Mouse (Mus musculus): ENCODE measurements at regions not wholly inside any gene's neighbourhood (a gene's known extent, or its start where the extent isn't known, plus 50 kb on each side); places are given as distances from the start of the nearest gene placed in this dataset.
"Not testable (repeated sequence)": the region's sequence is repeated elsewhere in the genome, so short reads cannot be mapped to it uniquely, and the experiment has no call there.

DNA sequence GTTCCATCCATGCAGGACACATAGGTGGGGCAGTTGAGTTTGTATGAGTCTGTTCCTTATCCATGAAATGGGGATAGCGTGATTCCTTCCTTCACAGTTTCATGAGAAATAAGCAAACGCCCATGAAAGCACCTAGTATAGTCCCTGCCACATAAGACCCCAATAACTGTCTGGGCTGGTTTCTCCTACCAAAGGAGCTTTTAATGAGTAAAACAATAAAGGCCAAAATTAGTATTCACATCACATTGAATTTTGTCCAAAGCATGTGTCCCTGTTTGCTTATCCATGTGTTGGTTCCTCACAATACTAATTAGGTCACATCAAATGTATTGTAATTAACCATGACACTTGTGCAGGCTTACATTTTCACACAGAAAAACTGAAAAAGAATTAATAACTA lies 221.3 kb downstream of the Prdm13 start:
- Histone ChIP-seq H3K9ac (ENCODE audit: low read length) (no peak overlapping the region), H3K36me3 (ENCODE audit: control insufficient read depth, insufficient read depth, low read length) (no peaks in the 10 kb centered on the region), H3K4me3 (ENCODE audit: low read depth, low read length) (no peak overlapping the region), H3K9me3 (ENCODE audit: control insufficient read depth, low read length) (no peaks in the 10 kb centered on the region), H3K27ac (ENCODE audit: low read depth, low read length) (no peak overlapping the region), H3K27me3 (ENCODE audit: control insufficient read depth, insufficient read depth, low read length) (no peaks in the 10 kb centered on the region), H3K4me1 (ENCODE audit: control insufficient read depth, insufficient read depth, low read length) (no peaks in the 10 kb centered on the region), H3K4me2 (no peak overlapping the region)
- 93% methylated on average over 2 of the region's 2 CpGs for WGBS
- ATAC-seq (ENCODE audit: low FRiP score) (no peak), DNase-seq (ENCODE audit: low spot score, missing footprints) (no peak)

DNA sequence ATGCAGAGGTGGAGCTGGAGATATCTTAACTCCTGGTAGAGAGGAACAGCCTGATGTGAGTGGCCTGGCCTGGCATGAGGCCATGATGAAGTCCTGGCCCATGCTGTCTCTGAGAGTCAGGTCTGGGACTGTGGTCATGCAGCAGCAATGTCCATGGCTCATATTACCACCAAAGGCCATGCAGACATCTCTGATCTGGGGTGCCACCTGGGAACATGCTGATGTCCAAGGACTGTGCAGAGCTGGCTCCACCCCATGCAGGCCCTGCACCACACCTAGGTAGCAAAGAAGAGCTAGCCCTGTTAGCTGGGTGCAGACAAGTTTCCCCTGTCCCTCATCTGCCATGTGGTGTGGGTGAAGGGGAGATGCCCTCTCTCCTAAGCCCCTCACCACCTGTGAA lies 244.5 kb downstream of the Prdm13 start:
- Histone ChIP-seq H3K27ac (ENCODE audit: low read depth, low read length) (no peak overlapping the region), H3K36me3 (ENCODE audit: control insufficient read depth, insufficient read depth, low read length) (no peaks in the 10 kb centered on the region), H3K9ac (ENCODE audit: low read length) (no peak overlapping the region), H3K4me3 (ENCODE audit: low read depth, low read length) (no peak overlapping the region), H3K27me3 (ENCODE audit: control insufficient read depth, insufficient read depth, low read length) (no peaks in the 10 kb centered on the region), H3K4me1 (ENCODE audit: control insufficient read depth, insufficient read depth, low read length) (no peaks in the 10 kb centered on the region), H3K9me3 (ENCODE audit: control insufficient read depth, low read length) (no peaks in the 10 kb centered on the region), H3K4me2 (no peak overlapping the region)
- DNase-seq (ENCODE audit: low spot score, missing footprints) (no peak), ATAC-seq (ENCODE audit: low FRiP score) (0 out of 2 replicates have a peak, but pooled peaks have one; percentile 22)

DNA sequence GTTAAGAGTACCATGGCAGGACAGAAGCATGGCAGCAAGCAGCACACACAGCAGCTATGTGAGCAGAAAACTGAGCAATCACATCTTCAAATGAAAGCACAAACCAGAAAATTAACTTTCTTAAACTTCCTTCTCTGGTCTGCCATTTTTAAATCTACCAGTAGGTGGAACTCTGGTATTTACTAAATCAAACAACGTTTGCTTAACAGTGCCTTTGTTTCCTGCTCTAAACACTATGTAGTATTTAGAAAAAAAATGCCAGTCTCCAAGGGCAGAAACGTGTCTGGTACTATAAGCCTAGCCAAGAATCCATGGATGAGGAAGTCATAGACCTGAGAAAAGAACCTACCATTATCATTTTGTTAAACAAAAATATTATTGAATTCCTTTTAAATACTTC lies 249.1 kb downstream of the Prdm13 start:
- Histone ChIP-seq H3K4me3 (ENCODE audit: low read depth, low read length) (no peak overlapping the region), H3K27ac (ENCODE audit: low read depth, low read length) (no peak overlapping the region), H3K4me2 (no peak overlapping the region), H3K36me3 (ENCODE audit: control insufficient read depth, insufficient read depth, low read length) (no peaks in the 10 kb centered on the region), H3K9me3 (ENCODE audit: control insufficient read depth, low read length) (no peaks in the 10 kb centered on the region), H3K4me1 (ENCODE audit: control insufficient read depth, insufficient read depth, low read length) (no peaks in the 10 kb centered on the region), H3K27me3 (ENCODE audit: control insufficient read depth, insufficient read depth, low read length) (no peaks in the 10 kb centered on the region), H3K9ac (ENCODE audit: low read length) (no peak overlapping the region)
- no peak for ATAC-seq (ENCODE audit: low FRiP score)
- no peak for DNase-seq (ENCODE audit: low spot score, missing footprints)
- 39% methylated on average over 2 of the region's 2 CpGs for WGBS

DNA sequence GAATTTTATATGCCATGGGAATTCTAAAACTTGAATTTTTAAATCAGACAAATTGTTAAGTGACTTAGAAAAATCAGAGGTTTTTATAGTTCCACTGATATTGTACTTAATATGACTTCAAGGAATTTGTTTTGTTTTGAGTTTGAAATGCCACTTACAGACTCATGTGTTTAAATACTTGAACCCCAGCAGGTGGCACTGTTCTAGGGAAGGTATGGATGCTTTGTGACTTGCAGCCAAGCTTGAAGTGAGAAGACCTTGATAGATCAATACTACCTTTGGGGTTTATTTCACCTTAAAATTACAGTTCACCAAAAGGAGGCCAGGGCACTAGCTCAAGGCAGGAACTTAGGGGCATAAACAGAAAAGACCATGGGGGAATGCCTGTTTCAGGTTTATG lies 277.9 kb downstream of the Prdm13 start:
- ATAC-seq (ENCODE audit: low FRiP score): no peak
- no peak overlapping the region for H3K9ac ChIP-seq (ENCODE audit: low read length)
- H3K4me3 ChIP-seq (ENCODE audit: low read depth, low read length): no peak overlapping the region
- no peaks in the 10 kb centered on the region for H3K36me3 ChIP-seq (ENCODE audit: control insufficient read depth, insufficient read depth, low read length)
- no peak overlapping the region for H3K4me2 ChIP-seq
- no peaks in the 10 kb centered on the region for H3K4me1 ChIP-seq (ENCODE audit: control insufficient read depth, insufficient read depth, low read length)
- H3K9me3 ChIP-seq (ENCODE audit: control insufficient read depth, low read length): no peaks in the 10 kb centered on the region
- no peak overlapping the region for H3K27ac ChIP-seq (ENCODE audit: low read depth, low read length)
- H3K27me3 ChIP-seq (ENCODE audit: control insufficient read depth, insufficient read depth, low read length): no peaks in the 10 kb centered on the region
- DNase-seq (ENCODE audit: low spot score, missing footprints): no peak

DNA sequence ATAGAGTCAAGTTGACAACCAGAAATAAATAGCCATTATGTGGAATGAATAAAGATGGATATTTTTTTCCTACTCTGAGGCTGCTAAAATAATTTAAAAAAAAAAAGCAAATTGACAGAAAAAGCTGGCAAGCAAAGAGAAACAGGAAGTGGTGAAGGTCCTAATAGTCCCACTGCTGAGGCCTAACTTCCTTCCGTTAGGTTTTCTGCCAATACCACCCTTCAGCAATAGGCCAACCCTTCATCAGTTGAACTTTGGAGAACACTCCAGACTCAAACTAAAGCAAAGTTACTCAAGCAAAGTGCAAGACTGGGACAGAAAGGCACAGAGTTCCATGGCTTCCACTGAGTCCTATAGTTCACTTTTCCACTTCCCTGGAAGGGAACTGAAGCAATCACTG lies 316.4 kb downstream of the Prdm13 start:
- H3K4me3 ChIP-seq (ENCODE audit: low read depth, low read length): no peak overlapping the region
- no peaks in the 10 kb centered on the region for H3K36me3 ChIP-seq (ENCODE audit: control insufficient read depth, insufficient read depth, low read length)
- no peaks in the 10 kb centered on the region for H3K27me3 ChIP-seq (ENCODE audit: control insufficient read depth, insufficient read depth, low read length)
- 92% methylated on average over 1 of the region's 1 CpGs for WGBS
- DNase-seq (ENCODE audit: low spot score, missing footprints) (no peak), ATAC-seq (ENCODE audit: low FRiP score) (no peak)
- H3K27ac ChIP-seq (ENCODE audit: low read depth, low read length): no peak overlapping the region
- no peaks in the 10 kb centered on the region for H3K4me1 ChIP-seq (ENCODE audit: control insufficient read depth, insufficient read depth, low read length)
- H3K9me3 ChIP-seq (ENCODE audit: control insufficient read depth, low read length): no peaks in the 10 kb centered on the region
- H3K9ac ChIP-seq (ENCODE audit: low read length): no peak overlapping the region
- H3K4me2 ChIP-seq: no peak overlapping the region

DNA sequence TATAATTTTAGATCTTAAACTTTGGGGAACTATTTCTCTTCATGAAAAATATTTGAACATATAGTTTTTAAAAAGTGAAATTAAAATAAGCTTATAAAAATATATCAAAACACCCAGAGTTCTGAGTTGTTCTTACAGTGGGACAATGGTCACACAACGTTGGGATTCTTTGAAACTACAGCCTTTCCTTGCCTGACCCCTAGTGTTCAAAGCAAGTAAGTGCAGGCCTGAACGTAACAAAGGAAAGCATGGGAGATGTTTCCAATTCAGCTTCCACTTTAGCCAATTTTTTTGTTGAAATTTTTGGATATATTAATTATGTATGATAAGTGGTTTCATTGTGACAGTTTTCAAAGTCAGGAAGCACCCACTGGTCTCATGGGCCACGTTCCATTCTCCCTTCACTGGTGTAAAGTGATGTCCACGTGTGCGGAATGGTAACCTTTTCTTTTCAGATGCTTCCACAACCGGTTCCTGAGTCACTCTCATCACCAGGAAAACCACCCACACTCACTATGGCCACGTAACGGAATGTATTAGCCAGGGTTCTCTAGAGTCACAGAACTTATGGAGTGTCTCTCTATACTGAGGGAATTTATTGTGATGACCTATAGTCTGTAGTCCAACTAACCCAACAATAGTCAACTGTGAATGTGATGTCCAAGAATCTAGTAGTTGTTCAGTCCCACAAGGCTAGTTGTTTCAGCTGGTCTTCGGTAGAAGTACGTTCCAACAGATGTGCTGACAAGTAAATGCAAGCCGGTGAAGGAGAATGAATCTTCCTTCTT lies 317.3 kb downstream of the Prdm13 start:
- DNase-seq (ENCODE audit: low spot score, missing footprints): peak; percentile 83
- no peaks in the 10 kb centered on the region for H3K4me1 ChIP-seq (ENCODE audit: control insufficient read depth, insufficient read depth, low read length)
- H3K4me2 ChIP-seq: no peak overlapping the region
- no peak overlapping the region for H3K4me3 ChIP-seq (ENCODE audit: low read depth, low read length)
- no peak overlapping the region for H3K27ac ChIP-seq (ENCODE audit: low read depth, low read length)
- H3K36me3 ChIP-seq (ENCODE audit: control insufficient read depth, insufficient read depth, low read length): no peaks in the 10 kb centered on the region
- no peak overlapping the region for H3K9ac ChIP-seq (ENCODE audit: low read length)
- no peaks in the 10 kb centered on the region for H3K9me3 ChIP-seq (ENCODE audit: control insufficient read depth, low read length)
- no peaks in the 10 kb centered on the region for H3K27me3 ChIP-seq (ENCODE audit: control insufficient read depth, insufficient read depth, low read length)
- ATAC-seq (ENCODE audit: low FRiP score): peak; percentile 75
- WGBS: 67% methylated on average over 11 of the region's 11 CpGs

DNA sequence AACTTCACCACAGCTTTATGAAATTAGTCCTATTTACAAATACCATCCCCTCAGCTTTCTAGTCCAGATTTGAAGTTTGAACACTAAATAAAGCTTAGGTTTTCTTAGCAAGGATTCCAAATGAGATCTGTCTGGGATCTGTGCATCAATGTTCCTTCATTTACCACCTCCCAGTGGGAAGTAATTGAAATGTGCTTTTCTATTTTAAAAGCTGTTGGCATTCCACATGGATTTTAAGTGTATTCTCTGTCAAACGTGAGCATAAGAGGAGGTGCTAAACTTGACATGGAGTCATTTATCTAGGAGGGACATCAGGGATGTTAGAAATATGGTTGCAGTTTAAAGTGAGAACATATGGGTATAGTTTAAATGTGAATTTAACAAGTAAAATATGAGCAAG lies 364.0 kb downstream of the Prdm13 start:
- H3K27ac ChIP-seq (ENCODE audit: low read depth, low read length): no peak overlapping the region
- no peak overlapping the region for H3K4me3 ChIP-seq (ENCODE audit: low read depth, low read length)
- H3K9ac ChIP-seq (ENCODE audit: low read length): no peak overlapping the region
- peak; percentile 81 for DNase-seq (ENCODE audit: low spot score, missing footprints)
- H3K4me1 ChIP-seq (ENCODE audit: control insufficient read depth, insufficient read depth, low read length): no peaks in the 10 kb centered on the region
- no peaks in the 10 kb centered on the region for H3K36me3 ChIP-seq (ENCODE audit: control insufficient read depth, insufficient read depth, low read length)
- no peaks in the 10 kb centered on the region for H3K9me3 ChIP-seq (ENCODE audit: control insufficient read depth, low read length)
- 70% methylated on average over 1 of the region's 1 CpGs for WGBS
- H3K27me3 ChIP-seq (ENCODE audit: control insufficient read depth, insufficient read depth, low read length): no peaks in the 10 kb centered on the region
- no peak for ATAC-seq (ENCODE audit: low FRiP score)
- no peak overlapping the region for H3K4me2 ChIP-seq

DNA sequence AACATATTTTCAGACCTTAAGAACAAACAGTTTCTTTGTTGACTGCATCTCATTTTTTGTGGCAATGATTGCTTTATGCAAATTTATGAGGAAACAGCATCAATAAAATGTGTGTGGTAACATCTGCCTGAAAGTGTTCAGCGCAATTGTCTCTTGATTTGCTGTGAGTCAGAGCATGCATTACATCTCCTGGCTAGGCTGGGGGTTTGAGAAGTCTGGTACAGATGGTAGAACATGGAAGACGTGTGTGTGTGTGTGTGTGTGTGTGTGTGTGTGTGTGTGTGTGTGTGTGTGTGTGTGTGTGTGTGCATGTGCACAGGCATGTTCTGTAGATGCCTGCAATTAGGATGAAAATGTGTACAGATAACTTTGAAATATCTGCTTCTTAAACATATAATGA lies 376.5 kb downstream of the Prdm13 start:
- not testable (repeated sequence) for H3K4me1 ChIP-seq (ENCODE audit: control insufficient read depth, insufficient read depth, low read length); H3K27me3 ChIP-seq (ENCODE audit: control insufficient read depth, insufficient read depth, low read length); DNase-seq (ENCODE audit: low spot score, missing footprints); H3K4me2 ChIP-seq; H3K27ac ChIP-seq (ENCODE audit: low read depth, low read length); H3K4me3 ChIP-seq (ENCODE audit: low read depth, low read length); H3K36me3 ChIP-seq (ENCODE audit: control insufficient read depth, insufficient read depth, low read length); H3K9ac ChIP-seq (ENCODE audit: low read length); ATAC-seq (ENCODE audit: low FRiP score); H3K9me3 ChIP-seq (ENCODE audit: control insufficient read depth, low read length)
- WGBS: 87% methylated on average over 2 of the region's 2 CpGs

DNA sequence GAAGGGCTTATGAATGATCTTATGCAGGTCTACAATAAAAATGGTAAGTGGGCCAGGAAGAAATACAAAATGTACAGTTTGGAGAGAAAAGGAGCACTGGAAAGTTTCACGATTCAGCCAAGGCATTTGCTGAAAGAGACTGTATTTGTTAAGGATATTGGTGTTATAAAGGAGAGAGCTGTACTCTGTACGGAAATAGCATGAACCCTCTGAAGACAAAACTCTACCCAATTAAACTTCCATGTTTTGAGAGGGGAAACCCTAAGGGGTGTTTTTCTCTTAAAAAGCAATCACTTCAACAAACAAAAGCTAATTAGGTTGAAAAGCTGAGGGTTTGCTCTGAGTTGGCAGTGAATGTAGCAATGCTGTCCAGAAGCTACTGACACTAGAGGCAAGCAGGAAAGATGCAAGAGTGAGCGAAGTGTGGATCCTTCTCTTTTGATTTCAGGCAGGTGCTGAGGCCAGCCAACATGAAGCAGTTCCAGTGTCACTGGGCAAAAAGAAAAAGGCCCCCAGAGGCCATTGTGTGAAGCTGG lies 378.2 kb downstream of the Prdm13 start:
- Histone ChIP-seq H3K9ac (ENCODE audit: low read length) (no peak overlapping the region), H3K27me3 (ENCODE audit: control insufficient read depth, insufficient read depth, low read length) (no peaks in the 10 kb centered on the region), H3K9me3 (ENCODE audit: control insufficient read depth, low read length) (no peaks in the 10 kb centered on the region), H3K4me3 (ENCODE audit: low read depth, low read length) (no peak overlapping the region), H3K27ac (ENCODE audit: low read depth, low read length) (no peak overlapping the region), H3K4me1 (ENCODE audit: control insufficient read depth, insufficient read depth, low read length) (no peaks in the 10 kb centered on the region), H3K36me3 (ENCODE audit: control insufficient read depth, insufficient read depth, low read length) (no peaks in the 10 kb centered on the region), H3K4me2 (no peak overlapping the region)
- DNase-seq (ENCODE audit: low spot score, missing footprints) (no peak), ATAC-seq (ENCODE audit: low FRiP score) (no peak)
- 84% methylated on average over 3 of the region's 3 CpGs for WGBS

Data from midbrain, embryonic 11.5 days (tissue).